Mouse (Mus musculus) CD8-positive naive resting alpha-beta T cell, adult 2 months (primary cell): ENCODE data around the gene Rnase9.
"Not testable (repeated sequence)": the region's sequence is repeated elsewhere in the genome, so short reads cannot be mapped to it uniquely, and the experiment has no call there.

Experiments used
- DNase-seq, 2 experiments: peaks; one replicate each; pipeline ENCODE4 v3.0.0; 2022; ENCODE audit warnings: low read depth in 2 of 2, low spot score in 2 of 2

Gene Rnase9

DNA sequence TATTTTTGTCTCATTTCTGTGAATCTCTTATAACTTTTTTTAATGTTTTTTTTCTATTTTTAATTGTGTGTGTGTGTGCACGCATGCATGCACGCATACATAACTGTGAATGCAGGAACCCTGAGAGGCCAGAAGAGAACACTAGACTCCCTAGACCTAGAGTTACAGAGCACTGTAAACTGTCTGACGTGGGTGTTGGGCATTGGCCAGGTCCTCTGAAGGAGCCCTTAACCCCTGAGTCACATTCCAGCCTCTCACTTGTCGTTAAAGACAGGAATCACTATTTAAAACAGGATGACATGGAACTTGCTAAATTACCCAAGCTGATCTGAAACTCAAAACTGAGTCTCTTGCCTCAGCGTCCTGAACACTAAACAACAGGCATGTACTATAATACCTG, 10.3 kb upstream of the Rnase9 start:
- DNase-seq, result no peak

- no peak for DNase-seq
Observed at GRCm38 (mm10) chr14:51050063-51050462, 8.4 kb upstream of the Rnase9 start, which contains the start of gene Rnase11. TSS of gene Rnase11 (minus strand) at chr14:51050163.

- no peak for DNase-seq
Observed at GRCm38 (mm10) chr14:51047846-51048245, 6.2 kb upstream of the Rnase9 start.

GRCm38 (mm10) chr14:51036214-51036613, 5.5 kb downstream of the Rnase9 start:
- no peak for DNase-seq

GRCm38 (mm10) chr14:51035206-51035605, 6.5 kb downstream of the Rnase9 start:
- DNase-seq, result no peak

DNA sequence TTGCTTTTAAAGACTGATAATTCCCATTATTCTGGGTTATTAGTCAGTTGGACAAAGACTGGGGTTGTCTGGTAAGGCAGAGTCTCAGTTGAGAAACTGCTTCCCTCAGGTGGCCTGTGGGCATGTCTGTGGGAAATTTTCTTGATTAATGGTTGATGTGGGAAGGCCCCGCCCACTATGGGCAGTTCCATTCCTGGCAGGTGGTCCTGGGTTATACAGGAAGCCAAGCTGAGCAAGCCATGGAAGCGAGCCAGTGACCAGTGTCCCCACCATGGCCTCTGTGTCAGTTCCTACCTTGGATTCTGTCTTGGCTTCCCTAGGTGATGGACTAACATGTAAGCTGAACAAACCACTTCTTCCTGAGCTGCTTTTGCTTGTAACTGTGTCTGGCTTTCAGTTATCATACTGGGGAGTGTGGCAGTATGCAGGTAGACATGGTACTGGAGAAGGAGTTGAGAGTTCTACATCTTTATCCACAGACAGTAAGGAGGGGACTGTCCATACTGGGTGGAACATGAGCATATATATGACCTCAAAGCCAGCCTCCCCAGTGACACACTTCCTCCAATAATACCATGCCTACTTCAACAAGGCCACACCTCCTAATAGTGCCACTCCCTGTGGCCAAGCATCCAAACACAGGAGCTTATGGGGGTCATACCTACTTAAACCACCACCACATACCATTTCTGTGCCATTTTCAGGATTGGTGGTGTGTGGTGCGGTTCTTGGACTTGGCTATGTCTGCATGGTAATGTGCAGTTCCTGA, 14.1 kb downstream of the Rnase9 start:
- no peak for DNase-seq

DNA sequence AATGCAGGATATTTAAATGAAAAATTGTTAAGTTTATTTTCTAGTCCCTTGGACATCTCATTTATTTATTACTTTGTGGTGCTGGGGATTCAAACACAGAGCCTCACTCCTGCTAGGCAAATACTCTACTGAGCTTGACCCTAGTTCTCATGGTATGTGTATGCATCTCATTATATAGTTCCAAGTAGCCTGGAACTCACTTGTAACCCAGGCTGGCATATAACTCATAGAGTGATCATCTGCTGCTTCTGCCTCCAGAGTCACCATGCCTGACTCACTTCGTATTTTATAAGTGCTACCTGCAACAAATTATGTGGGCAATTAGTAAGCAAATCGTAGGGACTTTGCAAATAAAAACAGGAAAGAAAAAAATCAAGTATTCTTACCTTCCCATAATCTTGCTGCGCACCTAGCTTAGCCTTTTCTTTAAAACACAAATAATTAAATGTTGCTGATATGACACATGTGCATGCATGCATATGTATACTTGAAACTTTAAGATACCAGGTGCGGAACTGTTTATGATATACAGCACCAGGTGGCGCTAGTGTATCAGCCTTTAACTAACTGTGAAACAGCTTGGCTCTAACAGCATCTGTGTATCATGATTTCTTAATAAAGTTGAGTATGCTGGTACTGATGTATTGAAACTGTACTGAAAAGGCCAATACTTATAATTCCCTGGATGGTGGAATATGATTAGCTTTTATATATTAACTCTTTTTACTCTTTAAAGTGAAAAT, 15.1 kb downstream of the Rnase9 start:
- DNase-seq, result peak; percentile 60 to 71

DNA sequence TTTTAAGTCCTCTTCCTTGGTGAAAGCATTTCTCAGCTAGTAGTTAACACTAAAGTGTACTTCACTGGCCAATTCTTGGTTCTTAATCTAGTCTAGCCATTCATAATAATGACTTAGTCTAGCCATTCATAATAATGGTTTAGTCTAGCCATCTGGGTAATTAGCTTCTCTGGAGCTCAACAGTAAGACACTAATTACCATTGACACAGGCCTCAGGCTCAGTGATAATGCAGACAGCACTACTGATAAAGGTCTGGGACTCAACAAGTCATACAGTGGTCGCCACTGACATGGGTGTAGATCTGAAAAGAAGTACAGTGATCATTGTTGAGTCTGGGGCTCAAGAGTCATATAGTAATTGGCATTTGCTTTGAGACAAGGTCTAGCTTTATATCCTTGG, 16.8 kb downstream of the Rnase9 start:
- DNase-seq, result no peak

GRCm38 (mm10) chr14:51023457-51023856, 18.2 kb downstream of the Rnase9 start:
- DNase-seq, result no peak

GRCm38 (mm10) chr14:51017256-51017655, 24.4 kb downstream of the Rnase9 start:
- no peak for DNase-seq

DNA sequence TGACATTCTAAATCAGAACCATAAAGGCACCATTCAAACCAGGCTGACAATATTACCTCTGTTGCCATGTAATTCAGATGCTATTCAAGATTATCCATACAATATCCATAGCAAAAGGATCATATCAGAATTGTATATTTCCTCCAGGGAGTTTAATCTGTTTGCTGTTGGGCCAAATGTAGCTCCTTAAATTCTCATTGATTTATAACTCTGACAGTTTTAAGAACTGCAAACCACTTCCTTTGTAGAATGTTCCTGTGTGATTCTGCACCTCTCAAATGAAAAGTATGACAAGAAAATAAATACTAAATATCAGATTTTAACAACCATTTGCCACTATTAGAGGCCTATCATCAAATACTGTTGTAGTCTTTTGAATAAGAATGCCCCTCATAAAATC, 25.9 kb downstream of the Rnase9 start:
- no peak for DNase-seq

DNA sequence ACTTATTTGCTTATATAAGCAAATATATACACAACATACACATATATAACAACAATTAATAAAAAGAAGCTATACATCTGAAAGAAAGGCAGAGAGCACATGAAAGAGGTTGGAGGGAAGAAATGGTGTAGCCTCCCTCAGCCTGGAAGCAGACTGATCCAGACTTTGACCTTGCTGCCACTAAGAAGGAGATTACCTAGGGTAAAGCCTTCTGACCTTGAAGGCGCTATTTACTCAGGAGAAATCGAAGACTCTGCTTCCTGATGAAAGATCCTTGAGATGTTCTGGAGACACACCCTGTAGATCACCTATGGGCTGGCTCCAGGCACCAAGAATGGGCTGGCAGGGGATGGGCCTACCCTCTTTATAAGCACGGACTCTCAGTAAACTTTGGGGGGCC, 26.9 kb downstream of the Rnase9 start:
- DNase-seq, result not testable (repeated sequence)

DNA sequence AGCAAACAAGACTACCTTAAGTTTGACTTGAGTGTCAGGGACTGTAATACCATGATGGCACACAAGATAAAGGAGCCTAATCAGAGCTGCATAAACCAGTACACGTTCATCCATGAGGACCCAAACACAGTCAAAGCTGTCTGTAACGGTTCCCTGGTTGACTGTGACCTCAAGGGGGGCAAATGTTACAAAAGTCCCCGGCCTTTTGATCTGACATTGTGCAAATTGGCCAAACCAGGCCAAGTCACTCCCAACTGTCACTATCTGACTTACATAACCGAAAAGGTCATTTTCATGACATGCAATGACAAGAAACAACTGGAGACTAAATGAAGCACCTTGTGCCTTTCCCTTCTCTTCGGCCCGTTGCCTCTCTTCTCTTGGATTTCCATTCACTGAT, 32.1 kb downstream of the Rnase9 start:
- DNase-seq, result no peak

- no peak for DNase-seq
Observed at GRCm38 (mm10) chr14:51008781-51009180, 32.9 kb downstream of the Rnase9 start.

DNA sequence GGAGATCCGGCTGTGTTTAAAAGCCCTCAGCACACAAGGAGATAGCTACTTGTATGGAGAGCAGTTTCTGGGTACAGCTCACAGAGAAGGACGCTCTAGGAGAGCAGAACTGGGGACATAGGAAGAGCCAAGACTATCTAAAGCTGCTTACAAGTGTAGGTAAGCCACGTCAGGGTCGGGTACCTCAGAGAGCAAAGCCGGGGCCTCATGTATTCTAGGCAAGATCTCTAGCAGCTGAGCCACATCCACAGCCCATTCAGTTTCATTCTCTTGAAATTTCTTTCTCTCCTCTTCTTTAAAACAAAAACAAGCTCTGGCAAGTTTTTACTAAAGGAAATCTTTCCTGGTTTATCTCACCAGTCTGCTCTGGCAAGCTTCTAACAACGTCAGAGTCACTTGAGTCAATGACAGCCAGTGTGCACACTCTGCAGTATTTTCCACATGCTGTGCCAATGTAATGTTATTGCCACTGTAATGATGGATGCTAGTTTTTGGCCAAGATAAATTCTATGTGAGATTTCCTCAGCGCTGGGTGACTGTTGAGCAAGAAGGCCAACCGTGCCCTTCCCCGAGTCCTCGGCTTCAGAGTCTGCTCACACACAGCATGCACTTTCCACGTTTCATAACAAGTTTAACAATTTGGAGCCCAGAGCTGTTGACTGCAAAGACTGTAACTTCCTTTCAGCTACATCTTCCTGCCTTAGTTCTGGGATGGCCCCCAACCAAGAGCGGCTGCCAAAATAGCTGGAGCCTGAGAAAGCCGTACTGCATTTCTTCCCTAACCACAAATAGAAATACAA, 33.6 kb downstream of the Rnase9 start:
- DNase-seq, result no peak

- no peak for DNase-seq
Observed at GRCm38 (mm10) chr14:51007152-51007801, 34.4 kb downstream of the Rnase9 start, which contains the start of gene Rnase10. TSS of gene Rnase10 (plus strand) at chr14:51007751.

DNA sequence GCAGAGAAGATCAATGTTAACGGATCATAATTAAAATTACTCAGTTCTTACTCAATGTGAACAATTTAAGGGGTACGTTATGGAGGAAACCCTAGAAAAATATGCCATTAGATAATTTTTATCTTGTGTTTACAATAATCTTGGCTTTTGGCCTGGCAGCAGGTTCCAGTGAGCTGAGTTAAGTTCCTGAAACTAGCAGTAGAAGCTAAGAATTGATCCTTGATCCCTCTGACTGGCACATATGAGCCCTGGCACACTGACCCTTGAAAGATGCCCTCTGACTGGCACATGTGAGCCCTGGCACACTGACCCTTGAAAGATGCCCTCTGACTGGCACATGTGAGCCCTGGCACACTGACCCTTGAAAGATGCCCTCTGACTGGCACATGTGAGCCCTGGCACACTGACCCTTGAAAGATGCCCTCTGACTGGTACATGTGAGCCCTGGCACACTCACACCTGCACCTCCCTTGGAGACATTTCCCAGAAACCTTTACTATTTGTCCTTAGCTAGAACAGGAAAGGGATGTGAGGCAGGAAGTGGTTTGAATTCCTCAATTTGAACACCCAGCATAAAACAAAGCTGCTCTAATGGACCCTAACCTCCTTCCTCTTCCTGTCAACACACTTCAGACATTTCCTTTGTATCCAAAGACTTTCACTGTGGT, 43.5 kb downstream of the Rnase9 start:
- no peak for DNase-seq

- DNase-seq, result no peak
Observed at GRCm38 (mm10) chr14:50997088-50997487, 44.6 kb downstream of the Rnase9 start.

GRCm38 (mm10) chr14:50991037-50991436, 50.6 kb downstream of the Rnase9 start:
- DNase-seq, result no peak
